Mouse (Mus musculus) right cerebral cortex, postnatal 10 days (tissue): Measurements from ENCODE around the gene Tmem235.

Source experiments
- DNase-seq, 2 experiments: peaks; one replicate each; pipeline ENCODE4 v3.0.0; 2021; ENCODE audit warnings: low spot score in 2 of 2

Tmem235 gene

DNA sequence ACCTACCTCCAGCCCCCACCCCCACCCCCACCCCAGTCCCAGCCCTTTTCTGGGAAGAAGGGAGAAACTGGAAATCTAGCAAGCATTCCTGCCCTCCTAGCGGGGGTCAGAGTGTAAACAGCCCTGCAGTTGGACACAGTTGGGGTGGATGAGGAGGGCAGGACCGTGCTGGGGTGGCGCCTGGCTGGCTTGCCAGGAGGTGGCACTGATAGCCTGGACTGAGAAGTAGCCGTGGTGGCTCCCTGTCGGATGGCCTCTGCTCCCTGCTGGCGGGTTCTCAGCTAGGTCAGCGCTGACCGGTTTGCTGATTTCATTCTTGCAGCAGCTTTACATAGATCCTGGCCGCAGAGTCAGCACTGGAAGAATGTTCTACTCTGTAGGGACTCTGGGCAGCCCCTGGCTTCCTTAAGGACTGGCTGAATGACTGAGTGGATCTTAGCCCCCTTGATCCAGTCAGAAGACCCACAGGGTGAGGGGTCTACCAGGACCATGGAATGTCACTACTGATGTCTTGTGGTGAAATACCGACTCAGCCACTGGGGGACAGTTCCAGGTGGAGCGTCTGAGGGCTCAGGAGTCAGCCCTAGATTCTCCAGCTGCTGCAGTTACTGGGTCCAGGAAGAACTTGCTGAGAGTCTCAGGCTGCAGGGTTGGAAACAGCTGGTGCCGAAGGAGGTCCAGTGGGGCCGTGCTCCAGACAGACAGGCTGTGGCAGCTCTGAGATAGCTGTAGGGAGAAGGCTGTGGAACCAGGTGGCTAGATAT lies 30.1 kb downstream of the Tmem235 start:
- DNase-seq: no peak

DNA sequence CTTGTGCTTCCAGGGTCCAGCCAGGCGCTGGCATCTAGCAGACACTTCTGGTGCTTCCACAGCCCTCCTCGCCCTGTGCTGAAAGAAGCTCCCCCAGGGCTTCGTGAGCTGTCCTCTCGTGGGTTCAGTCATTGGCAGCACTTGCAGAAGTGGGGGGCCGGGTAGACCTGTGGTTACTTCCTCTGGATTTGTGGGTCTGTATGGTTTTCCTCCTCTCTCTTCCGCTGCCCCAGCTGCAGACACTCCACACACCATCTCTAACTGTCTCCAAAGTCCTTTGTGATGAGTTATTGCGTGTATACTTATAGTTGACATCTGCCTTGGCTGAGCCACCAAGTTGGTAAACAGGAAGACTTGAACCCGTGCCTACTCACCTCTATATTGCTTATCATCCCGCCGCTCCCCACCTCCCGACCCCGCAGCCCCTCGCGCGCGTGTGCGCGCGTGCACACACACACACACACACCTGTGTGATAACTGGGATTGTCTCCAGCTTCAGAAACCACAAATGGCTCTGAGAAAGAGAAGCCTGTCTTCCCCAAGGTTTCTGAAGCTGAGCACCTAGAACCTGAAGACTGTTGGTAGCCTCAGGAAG lies 31.1 kb downstream of the Tmem235 start:
- DNase-seq: no peak

DNA sequence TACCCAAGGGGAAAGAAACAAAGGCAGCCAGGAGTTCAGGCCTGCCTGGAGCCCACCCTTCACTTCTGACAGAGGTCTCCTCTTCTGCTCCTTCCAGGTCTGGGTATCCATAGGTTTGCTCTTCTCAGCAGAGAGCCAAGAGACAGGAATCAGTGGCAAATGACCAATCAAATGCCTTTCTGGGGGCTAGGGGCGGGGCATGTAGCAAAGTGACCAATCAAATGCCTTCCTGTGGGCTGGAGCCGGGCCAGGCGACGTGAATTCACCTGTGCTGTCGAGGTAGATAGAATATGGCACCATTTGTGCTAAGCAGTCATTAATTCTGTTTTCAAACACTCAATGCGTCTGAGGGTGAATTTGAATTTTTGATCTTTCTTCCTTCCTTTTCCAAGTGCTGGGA lies 31.6 kb downstream of the Tmem235 start:
- no peak for DNase-seq

DNA sequence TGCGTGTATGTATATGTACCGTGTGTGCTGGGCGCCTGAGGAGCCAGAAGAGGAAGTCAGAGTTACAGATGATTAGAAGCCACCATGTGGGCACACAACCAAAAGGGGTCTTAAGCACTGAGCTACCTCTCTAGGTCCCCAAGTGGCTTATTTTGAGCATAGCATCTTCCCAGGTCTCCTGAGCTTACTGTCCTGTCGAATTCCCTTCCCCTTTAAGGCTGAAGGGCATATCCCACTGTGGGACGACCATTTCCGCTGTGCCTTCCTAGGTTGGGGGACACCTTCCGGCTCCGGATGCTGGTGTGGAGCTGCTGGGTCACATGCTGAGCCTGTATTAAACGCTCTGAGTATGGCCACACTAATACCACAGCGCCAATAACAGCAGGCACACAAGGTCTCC lies 34.1 kb downstream of the Tmem235 start:
- DNase-seq: no peak

DNA sequence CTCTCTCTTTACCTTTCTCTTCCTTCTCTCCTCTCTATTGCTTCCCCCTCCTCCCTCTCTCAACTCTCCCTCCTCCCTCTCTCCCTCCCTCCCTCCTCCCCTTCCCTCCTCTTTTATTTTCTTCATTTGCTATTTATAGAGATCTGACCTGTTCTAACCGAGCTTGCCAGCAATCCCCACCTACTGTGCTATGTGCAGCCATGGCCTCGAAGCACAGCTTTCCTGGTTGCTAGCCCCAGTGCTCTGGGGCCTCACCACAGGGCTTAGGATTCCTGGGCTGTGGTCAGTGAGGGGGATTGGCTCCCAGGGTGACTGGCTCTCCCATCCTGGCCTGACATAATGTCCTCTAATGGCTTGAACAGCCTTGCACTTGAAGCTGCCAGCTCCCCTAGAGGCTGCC lies 36.0 kb downstream of the Tmem235 start:
- no peak for DNase-seq

DNA sequence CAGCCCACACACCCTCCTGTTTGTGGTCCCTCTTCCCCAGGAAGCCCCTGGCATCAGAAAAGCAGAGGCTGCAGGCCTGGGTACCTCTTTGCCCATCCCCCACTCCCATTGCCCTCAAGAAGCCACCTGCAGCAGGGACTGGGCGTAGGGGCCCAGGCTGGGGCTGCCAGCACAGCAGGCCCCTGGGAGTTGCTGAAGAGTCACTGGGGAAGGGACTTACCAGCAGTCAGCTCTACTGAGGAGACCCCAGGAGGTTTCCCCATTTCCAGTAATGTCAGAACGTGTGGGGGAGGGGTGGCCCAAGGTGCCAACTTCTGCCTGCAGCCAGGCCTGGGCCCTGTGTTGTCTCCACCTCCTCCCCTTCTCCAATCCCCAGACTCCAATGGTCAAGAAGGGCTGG lies 41.7 kb downstream of the Tmem235 start:
- DNase-seq: no peak

DNA sequence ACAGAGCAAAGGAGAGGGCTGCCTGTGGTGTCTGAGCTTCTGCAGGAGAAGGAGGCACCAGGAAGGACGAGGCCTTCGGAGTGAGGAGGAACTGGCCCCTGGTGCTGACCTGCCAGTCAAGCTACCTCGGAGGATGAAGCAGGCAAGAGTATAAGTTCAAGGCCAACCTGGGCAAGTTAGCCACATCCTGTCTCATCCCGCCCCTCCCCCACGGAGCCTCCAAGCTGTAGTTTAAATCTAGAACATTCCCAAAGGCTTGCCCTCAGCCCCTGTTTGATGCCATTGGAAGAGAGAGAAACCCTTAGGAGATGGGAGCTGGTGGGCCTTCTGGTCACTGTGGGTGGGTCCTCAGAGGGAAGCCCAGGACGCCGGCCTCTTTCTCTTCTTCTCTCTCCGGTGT lies 43.9 kb downstream of the Tmem235 start:
- DNase-seq: no peak

DNA sequence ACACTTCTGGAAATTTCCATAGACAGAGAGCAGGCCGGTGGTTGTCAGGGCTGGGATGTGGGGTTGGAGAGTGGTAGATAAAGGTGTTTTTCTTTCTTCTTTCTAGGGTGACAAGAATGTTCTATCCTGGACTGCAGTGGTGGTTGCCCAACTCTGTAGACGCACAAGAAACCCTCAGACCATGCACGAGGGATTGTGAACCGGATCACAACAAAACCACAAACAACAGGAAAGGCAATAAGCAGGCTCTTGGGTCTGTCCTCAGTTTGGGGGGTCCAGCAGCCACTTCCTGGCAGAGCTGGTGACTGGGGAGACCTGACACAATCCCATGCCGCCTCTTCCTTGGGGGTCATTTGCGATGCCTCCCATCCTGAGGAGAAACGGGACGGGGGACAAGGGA lies 48.8 kb downstream of the Tmem235 start:
- no peak for DNase-seq

DNA sequence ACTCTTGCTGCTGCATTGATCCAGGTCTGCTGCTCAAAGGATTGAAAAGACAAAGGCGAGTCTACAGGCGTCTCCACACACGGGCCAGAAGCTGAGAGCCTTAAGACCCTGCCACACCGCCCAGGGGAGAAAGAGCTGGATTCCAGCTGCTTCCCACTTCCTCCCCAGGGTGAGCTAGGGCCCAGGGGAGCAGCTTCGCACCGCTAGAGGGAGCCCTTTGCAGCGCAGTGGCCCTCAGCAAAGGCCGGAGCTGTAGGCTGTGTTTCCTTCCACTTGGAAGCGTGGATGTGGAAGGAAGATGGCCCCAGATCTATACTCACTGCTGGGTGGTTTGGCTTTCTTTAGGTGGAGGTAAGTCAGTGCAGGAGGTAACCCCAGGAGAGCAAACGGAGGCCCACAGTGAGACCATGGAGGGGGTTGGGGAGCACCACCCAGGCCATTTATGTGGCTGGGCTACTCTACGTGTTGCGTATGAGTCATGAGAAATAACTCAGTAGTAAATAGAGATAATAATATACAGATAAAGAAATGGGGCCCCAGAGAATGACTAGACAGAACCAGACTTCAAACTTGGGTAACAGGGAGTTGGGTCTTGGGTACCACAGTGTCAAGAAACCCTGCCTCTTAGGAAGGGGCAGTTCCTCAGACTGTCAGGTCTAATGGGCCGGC lies 52.3 kb downstream of the Tmem235 start:
- peak; percentile 66 to 81 for DNase-seq

DNA sequence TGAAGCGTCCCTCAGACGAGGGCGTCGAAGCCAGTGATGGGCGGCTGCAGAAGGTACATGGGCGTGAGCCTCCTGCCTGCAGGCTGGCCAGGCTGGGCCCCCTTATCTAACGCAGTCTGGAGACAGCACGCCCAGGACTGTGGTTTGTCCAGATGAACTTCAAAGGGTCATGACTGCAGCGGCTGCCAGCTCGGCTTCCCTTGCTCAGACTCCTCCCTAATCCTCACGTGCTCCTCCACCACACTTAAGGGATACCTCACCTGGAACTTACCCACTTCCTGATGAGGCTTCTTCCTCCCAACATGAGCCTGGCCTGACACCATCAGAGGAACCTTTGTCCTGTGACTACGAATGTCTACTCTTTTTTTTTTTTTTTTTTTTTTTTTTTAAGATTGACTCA lies 54.0 kb downstream of the Tmem235 start:
- DNase-seq: no peak
